Mouse (Mus musculus) liver, embryonic 14.5 days (tissue): ENCODE data around the gene Slc4a3. TPM values are rescaled to one million over a fixed set of nuclear protein-coding genes. Genes with fewer than 3 reads are reported as not detected.

ENCODE experiments used
- ATAC-seq: fragments of 200-750 bp; cut with Nextera tagmentation; 2 replicates; pipeline ENCODE4 v1.8.0; 2017; ENCODE audit warnings: moderate number of reproducible peaks, mild to moderate bottlenecking, moderate library complexity; ENCODE audit not compliant: insufficient read depth
- DNase-seq, 3 experiments: peaks; one replicate each; pipeline ENCODE4 v3.0.0-alpha.2; 2012 to 2013; ENCODE audit warnings: low read depth in 3 of 3, low spot score in 3 of 3
- H3K27ac ChIP-seq: fragments of 300-500 bp; sonication (generic); 2 replicates; pipeline ENCODE4 v1.5.1; 2014; ENCODE audit warnings: moderate library complexity, mild to moderate bottlenecking, control low read depth, inconsistent platforms
- H3K27me3 ChIP-seq: fragments of 300-500 bp; sonication (generic); 2 replicates; pipeline ENCODE4 v1.6.1; 2014; ENCODE audit warnings: mild to moderate bottlenecking, low read length, moderate library complexity; ENCODE audit not compliant: control insufficient read depth, insufficient read depth
- H3K36me3 ChIP-seq: fragments of 300-500 bp; sonication (generic); replicated peaks from 2 replicates; pipeline ENCODE4 v1.6.1; 2014; ENCODE audit warnings: low read depth; ENCODE audit not compliant: control insufficient read depth, insufficient read depth
- H3K4me1 ChIP-seq, 2 experiments: fragments of 200-500 bp in 1 of 2; fragments of 300-500 bp in 1 of 2; sonication (generic) in 1 of 2; replicated peaks; 2 replicates each; pipeline ENCODE4 v1.6.1; 2012 to 2014; ENCODE audit warnings: antibody characterized with exemption in 1 of 2, inconsistent platforms in 1 of 2, low read length in 1 of 2; ENCODE audit not compliant: control insufficient read depth in 2 of 2, insufficient read depth in 2 of 2
- H3K4me2 ChIP-seq: fragments of 300-500 bp; sonication (generic); 2 replicates; pipeline ENCODE4 v1.6.1; 2014; ENCODE audit warnings: low read depth, mild to moderate bottlenecking, control low read depth, moderate library complexity
- H3K4me3 ChIP-seq, 2 experiments: fragments of 200-500 bp in 1 of 2; fragments of 300-500 bp in 1 of 2; sonication (generic) in 1 of 2; 2 replicates each; pipeline ENCODE4 v1.5.1; 2012 to 2014; ENCODE audit warnings: low read depth in 2 of 2, low read length in 2 of 2, mild to moderate bottlenecking in 2 of 2, control low read depth in 1 of 2, inconsistent platforms in 1 of 2, moderate library complexity in 1 of 2; ENCODE audit not compliant: insufficient read depth in 1 of 2
- H3K9ac ChIP-seq: fragments of 300-500 bp; sonication (generic); replicated peaks from 2 replicates; pipeline ENCODE4 v1.6.1; 2014; ENCODE audit warnings: mild to moderate bottlenecking, control low read depth, moderate library complexity
- H3K9me3 ChIP-seq: fragments of 300-500 bp; sonication (generic); 2 replicates; pipeline ENCODE4 v1.6.1; 2016; ENCODE audit warnings: low read length, mixed read lengths; ENCODE audit not compliant: control insufficient read depth
- CTCF ChIP-seq: IDR thresholded peaks from 2 replicates; pipeline ENCODE4 v1.5.1; 2016; ENCODE audit warnings: antibody characterized with exemption, low read depth, control low read depth
- EP300 ChIP-seq: IDR thresholded peaks from 2 replicates; pipeline ENCODE4 v1.6.1; 2016; ENCODE audit warnings: antibody characterized with exemption, low read depth
- WGBS: fragments of 180-500 bp; shearing (Covaris S2); extraction: QIAGEN DNeasy Blood & Tissue Kit; methylation state at CpG from one replicate; pipeline ENCODE4 v1.1.7; 2014; ENCODE audit not compliant: insufficient replicate concordance; 5-methylcytosine and 5-hydroxymethylcytosine counted together
- polyA plus RNA-seq, 2 experiments: library from polyadenylated mRNA; depleted of rRNA in 1 of 2; stranded (reverse) in 1 of 2; unstranded in 1 of 2; fragments of >200 nt; fragmentation: Nextera tagmentation in 1 of 2; extraction: Ambion mirVana in 1 of 2; gene quantifications; 2 replicates each; pipeline versions ENCODE4 v1.2.1 to v1.2.3; 2012 to 2014

Gene Slc4a3
- polyA plus RNA-seq, 2 experiments = 0.44 to 1.2 TPM

DNA sequence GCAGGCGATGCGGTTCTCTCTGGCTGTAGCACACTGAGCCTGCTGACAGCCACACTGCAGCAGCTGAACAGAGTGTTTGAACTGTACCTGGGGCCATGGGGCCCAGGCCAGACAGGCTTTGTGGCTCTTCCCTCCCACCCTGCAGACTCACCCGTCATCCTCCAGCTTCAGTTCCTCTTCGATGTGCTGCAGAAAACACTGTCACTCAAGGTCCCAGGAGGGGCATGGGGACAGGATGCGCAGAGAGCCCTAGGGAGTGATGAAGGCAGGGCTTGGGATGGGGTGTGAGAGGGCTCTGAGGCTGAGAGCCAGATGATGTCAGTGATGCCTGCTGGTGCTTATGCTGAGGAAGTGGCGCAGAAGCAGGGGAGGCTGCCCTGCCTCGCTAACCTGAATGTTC, 21.4 kb upstream of the Slc4a3 start:
- WGBS = 68% methylated on average over 7 of the region's 7 CpGs
- Histone ChIP-seq H3K27ac (no peak overlapping the region), H3K4me1 (peaks cover 7 to 9% of the 10 kb centered on the region in 2 experiments; a peak in 3 of 4 replicates), H3K9ac (no peak overlapping the region), H3K4me3 (no peak overlapping the region), H3K36me3 (no peaks in the 10 kb centered on the region), H3K4me2 (no peak overlapping the region), H3K27me3 (no peaks in the 10 kb centered on the region), H3K9me3 (no peaks in the 10 kb centered on the region)
- no peak for TF ChIP-seq CTCF
- TF ChIP-seq EP300 = no peak
- no peak for ATAC-seq
- DNase-seq = no peak

DNA sequence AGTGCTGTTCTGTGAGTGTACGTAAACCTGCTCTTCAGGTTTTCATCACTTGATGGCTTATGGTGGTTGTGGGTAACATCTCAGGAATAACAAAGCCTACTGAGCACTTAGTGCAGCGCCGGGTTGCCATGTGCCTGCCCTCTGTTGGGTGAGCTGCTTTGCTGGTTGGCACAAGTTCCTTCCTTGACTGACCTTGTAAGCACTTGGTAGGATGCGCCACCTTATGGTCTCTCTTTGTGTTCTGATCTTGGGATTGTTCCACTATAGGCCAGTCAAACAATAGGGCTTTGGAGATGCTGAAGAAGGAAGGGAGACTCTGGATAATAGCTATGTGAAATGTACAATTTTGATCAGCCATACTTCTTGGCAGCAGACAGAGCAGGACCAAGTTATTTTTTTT, 15.5 kb upstream of the Slc4a3 start:
- WGBS = 63% methylated on average over 4 of the region's 4 CpGs
- no peaks in the 10 kb centered on the region for H3K27me3 ChIP-seq

DNA sequence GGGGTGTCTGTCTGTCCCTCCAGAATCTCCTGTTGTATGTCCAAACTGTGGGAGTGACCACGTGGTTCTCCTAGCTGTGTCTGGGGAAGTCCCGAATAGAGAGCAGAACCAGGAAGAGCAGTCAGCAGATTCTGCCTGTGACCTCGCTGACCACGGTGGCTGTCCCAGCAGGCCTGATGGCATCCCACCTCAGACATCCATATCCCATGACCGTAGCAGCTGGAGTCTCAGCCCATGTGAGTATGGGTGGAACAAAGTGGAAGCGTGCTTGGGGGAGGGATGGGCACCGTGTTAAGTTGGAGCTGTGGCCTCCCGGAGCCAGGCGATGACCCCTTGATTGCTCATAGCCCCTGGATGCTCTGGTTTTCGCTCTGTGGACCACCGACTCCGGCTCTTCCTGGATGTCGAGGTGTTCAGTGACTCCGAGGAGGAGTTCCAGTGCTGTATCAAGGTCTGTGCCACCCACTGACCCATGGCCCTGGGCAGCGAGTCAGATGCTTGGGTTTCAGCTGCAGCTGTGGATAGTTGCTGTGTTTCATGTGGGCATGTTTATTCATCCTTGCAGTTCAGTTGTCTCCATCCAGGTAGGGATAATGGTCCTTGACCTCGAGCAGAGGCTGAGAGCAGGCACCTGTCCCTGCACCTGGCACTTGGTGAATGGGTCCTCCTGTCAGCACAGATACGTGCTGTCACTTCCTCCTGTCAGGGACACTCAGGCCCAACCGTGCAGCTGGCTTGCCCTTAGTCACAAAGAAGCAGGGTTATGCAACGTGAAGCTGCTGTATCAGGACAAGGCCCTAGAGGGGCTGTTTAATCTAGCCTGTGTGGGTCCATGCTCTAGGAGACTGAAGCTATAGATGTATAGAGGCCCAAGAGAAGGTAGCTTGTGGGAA, 13.5 kb upstream of the Slc4a3 start:
- no peaks in the 10 kb centered on the region for H3K27me3 ChIP-seq
- H3K36me3 ChIP-seq = no peaks in the 10 kb centered on the region
- no peak overlapping the region for H3K4me3 ChIP-seq
- H3K4me1 ChIP-seq = no peaks in the 10 kb centered on the region
- H3K4me2 ChIP-seq = no peak overlapping the region
- no peak overlapping the region for H3K9ac ChIP-seq
- no peak overlapping the region for H3K27ac ChIP-seq
- 73% methylated on average over 19 of the region's 19 CpGs for WGBS
- no peaks in the 10 kb centered on the region for H3K9me3 ChIP-seq
- TF ChIP-seq EP300 = no peak
- no peak for TF ChIP-seq CTCF
- no peak for ATAC-seq
- no peak for DNase-seq

More for the DNA sequence above, 15.5 kb upstream of the Slc4a3 start:
- Histone ChIP-seq H3K27ac (no peak overlapping the region), H3K9ac (no peak overlapping the region), H3K9me3 (no peaks in the 10 kb centered on the region), H3K4me2 (no peak overlapping the region), H3K4me3 (no peak overlapping the region), H3K4me1 (no peaks in the 10 kb centered on the region), H3K36me3 (no peaks in the 10 kb centered on the region)
- no peak for TF ChIP-seq CTCF
- TF ChIP-seq EP300 = no peak
- DNase-seq (no peak), ATAC-seq (no peak)

DNA sequence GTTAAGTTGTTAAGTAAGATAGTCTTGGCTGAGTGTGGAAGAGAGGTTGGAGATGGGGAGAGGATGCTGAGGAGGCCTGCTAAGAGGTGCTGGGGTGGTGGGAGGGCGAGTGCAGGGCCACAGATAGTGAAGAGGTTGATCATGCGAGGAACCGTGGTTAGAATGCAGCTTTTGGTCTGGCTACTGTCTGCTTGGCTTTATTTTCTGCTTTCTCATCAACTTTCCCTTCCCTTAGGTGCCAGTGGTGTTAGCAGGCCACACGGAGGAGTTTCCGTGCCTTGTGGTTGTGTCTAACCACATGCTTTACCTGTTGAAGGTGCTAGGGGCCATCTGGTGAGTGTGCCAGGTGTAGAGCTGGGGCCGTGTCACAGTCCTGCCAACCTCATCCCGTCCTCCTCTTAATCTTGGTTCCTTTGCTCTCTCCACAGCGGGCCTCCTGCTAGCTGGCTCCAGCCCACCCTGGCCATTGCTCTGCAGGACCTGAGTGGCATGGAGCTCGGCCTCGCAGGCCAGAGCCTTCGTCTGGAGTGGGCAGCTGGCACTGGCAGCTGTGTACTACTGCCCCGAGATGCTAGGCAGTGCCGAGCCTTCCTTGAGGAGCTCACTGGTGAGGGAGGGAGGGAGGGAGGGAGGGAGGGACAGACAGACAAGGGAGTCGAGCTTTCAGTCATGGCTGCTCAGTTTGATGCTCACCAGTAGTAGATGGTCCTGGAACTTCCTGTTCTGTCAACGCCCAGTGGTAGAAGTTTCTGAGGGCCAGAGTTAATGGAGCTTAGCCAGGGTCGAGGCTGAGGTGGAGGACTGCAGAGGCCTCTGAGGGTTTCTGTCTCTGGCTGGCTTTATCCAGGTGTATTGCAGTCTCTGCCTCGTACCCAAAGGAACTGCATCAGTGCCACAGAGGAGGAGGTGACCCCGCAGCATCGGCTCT, 12.5 kb upstream of the Slc4a3 start:
- Histone ChIP-seq H3K4me2 (no peak overlapping the region), H3K4me1 (no peaks in the 10 kb centered on the region), H3K27me3 (no peaks in the 10 kb centered on the region), H3K36me3 (no peaks in the 10 kb centered on the region), H3K4me3 (no peak overlapping the region), H3K9me3 (no peaks in the 10 kb centered on the region), H3K9ac (no peak overlapping the region), H3K27ac (no peak overlapping the region)
- no peak for ATAC-seq
- DNase-seq = no peak
- no peak for TF ChIP-seq EP300
- no peak for TF ChIP-seq CTCF
- WGBS = 71% methylated on average over 19 of the region's 19 CpGs

DNA sequence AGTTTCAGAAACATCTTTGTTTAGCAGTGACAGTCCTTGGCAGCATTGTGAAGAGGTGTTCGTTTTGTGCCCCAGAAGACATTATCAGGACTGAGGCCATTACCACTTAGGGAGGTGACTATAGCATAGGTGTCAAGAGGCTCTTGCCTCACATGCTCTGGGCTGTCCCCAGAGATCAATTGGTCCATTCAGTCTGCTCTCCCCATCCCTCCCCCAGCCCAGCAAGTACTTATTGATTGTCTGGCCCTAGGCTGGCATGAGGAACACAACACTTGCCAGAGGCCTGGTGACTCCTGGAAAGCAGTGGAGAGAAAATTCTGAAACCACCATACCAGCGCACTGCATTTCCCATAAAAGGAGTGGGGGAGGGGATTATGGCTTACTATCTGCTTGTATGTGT, 8.5 kb upstream of the Slc4a3 start:
- Histone ChIP-seq H3K4me2 (no peak overlapping the region), H3K27ac (no peak overlapping the region), H3K36me3 (no peaks in the 10 kb centered on the region), H3K9ac (no peak overlapping the region), H3K4me3 (no peak overlapping the region), H3K4me1 (no peaks in the 10 kb centered on the region), H3K9me3 (no peaks in the 10 kb centered on the region), H3K27me3 (no peaks in the 10 kb centered on the region)
- WGBS = 57% methylated on average over 2 of the region's 2 CpGs
- DNase-seq (no peak), ATAC-seq (no peak)
- no peak for TF ChIP-seq EP300
- TF ChIP-seq CTCF = no peak
